Mouse (Mus musculus): ENCODE measurements at regions not wholly inside any gene's neighbourhood (a gene's known extent, or its start where the extent isn't known, plus 50 kb on each side); places are given as distances from the start of the nearest gene placed in this dataset.

DNA sequence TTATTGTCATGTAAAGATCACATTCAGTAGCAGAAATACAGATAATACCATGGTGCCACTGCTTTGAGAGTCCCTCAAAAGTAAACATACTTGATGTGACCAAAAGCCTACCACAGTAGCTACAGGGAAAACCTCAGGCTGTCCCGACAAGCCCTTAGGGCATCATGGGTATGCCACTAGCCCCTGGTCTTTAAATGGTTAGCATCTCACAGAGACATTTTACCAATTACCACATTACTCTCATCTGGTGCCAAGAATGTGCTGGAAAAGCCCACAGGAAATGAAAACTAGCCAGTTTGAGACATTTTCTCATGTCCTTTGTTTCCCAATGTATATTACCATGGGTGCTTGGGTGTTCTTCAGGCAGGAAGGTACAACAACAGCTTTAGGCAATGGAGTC, 439.3 kb upstream of the Pappa start:
- WGBS (ENCODE audit: insufficient replicate concordance) = 76% methylated on average over 1 of the region's 1 CpGs
- Histone ChIP-seq H3K27me3 (ENCODE audit: control insufficient read depth, insufficient read depth, low read length) (no peaks in the 10 kb centered on the region), H3K9me3 (replicated peaks; ENCODE audit: control insufficient read depth, low read length) (no peaks in the 10 kb centered on the region), H3K4me1 (ENCODE audit: control insufficient read depth, insufficient read depth, low read length) (no peaks in the 10 kb centered on the region), H3K4me3 (ENCODE audit: low read depth, low read length) (no peak overlapping the region), H3K36me3 (ENCODE audit: control insufficient read depth, insufficient read depth, low read length) (no peaks in the 10 kb centered on the region), H3K9ac (ENCODE audit: low read depth, low read length) (no peak overlapping the region), H3K27ac (ENCODE audit: low read depth, low read length) (no peak overlapping the region), H3K4me2 (no peak overlapping the region)
- no peak for ATAC-seq (replicated peaks; ENCODE audit: insufficient number of reproducible peaks, low FRiP score, low TSS enrichment)

DNA sequence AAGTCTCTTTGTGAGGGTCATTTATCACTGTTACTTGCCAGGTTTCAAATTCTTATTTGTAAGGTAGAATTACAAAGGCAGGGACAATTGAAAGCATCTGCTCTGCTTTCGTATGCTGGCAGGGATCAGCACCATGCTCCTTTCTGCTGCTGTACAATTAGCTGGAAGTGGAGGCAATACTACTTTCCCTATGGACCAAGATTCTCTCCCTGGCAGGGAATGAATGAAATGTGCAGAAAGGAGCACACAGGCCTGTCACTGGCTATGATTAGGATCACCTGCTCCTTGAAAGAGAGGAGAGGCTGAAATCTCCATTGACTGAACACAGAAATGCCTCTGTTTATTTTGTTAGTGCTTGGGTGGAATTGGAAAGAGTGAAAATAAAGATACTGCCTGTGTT, 427.8 kb upstream of the Pappa start:
- no peak overlapping the region for H3K9ac ChIP-seq (ENCODE audit: low read depth, low read length)
- 59% methylated on average over 1 of the region's 1 CpGs for WGBS (ENCODE audit: insufficient replicate concordance)
- H3K4me3 ChIP-seq (ENCODE audit: low read depth, low read length) = no peak overlapping the region
- no peaks in the 10 kb centered on the region for H3K36me3 ChIP-seq (ENCODE audit: control insufficient read depth, insufficient read depth, low read length)
- no peaks in the 10 kb centered on the region for H3K4me1 ChIP-seq (ENCODE audit: control insufficient read depth, insufficient read depth, low read length)
- ATAC-seq (replicated peaks; ENCODE audit: insufficient number of reproducible peaks, low FRiP score, low TSS enrichment) = no peak
- no peak overlapping the region for H3K27ac ChIP-seq (ENCODE audit: low read depth, low read length)
- H3K4me2 ChIP-seq = no peak overlapping the region
- H3K9me3 ChIP-seq (replicated peaks; ENCODE audit: control insufficient read depth, low read length) = no peaks in the 10 kb centered on the region
- H3K27me3 ChIP-seq (ENCODE audit: control insufficient read depth, insufficient read depth, low read length) = no peaks in the 10 kb centered on the region

DNA sequence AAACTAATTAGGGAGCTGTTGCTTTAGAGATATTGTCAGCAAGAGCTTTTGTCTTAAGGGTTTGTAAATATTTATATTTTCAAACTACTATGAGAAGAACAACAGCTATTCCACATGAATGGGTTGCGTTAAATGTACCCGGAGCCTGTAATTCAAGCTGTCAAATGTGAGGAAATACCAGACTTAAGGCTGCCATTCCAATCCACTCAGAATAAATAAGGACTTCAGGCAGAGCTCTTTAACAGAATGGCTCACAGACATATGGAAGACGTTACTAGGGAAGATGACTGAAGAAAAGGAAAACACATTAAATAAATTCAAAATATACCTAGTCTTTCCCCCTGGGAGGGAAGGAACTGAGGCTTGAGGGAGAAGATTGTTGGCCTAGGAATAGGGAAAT, 400.7 kb upstream of the Pappa start:
- no peak for ATAC-seq (replicated peaks; ENCODE audit: insufficient number of reproducible peaks, low FRiP score, low TSS enrichment)
- WGBS (ENCODE audit: insufficient replicate concordance) = 47% methylated on average over 3 of the region's 3 CpGs
- H3K4me3 ChIP-seq (ENCODE audit: low read depth, low read length) = no peak overlapping the region
- H3K9ac ChIP-seq (ENCODE audit: low read depth, low read length) = no peak overlapping the region
- no peaks in the 10 kb centered on the region for H3K27me3 ChIP-seq (ENCODE audit: control insufficient read depth, insufficient read depth, low read length)
- H3K9me3 ChIP-seq (replicated peaks; ENCODE audit: control insufficient read depth, low read length) = no peaks in the 10 kb centered on the region
- H3K4me1 ChIP-seq (ENCODE audit: control insufficient read depth, insufficient read depth, low read length) = no peaks in the 10 kb centered on the region
- no peak overlapping the region for H3K27ac ChIP-seq (ENCODE audit: low read depth, low read length)
- H3K36me3 ChIP-seq (ENCODE audit: control insufficient read depth, insufficient read depth, low read length) = no peaks in the 10 kb centered on the region
- no peak overlapping the region for H3K4me2 ChIP-seq

DNA sequence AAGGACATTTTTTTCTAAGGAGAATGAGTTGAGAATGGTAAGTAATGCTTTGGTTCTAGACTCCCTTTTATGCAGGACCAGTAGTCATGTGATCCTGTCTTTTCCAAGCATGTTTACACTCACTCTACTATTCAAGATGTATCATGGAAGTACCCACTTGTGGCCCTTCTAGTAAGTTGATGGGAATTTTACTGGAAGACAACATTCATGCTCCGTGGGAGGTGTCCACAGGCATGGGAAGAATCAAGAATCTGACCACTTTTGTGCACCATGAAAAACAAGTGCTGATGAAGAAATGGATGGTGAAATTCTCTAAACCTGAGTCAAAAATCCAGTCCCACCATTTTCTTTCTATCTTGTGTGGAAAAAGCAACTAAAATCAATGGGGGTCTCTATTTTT, 399.1 kb upstream of the Pappa start:
- no peak overlapping the region for H3K4me3 ChIP-seq (ENCODE audit: low read depth, low read length)
- H3K27me3 ChIP-seq (ENCODE audit: control insufficient read depth, insufficient read depth, low read length) = no peaks in the 10 kb centered on the region
- no peaks in the 10 kb centered on the region for H3K36me3 ChIP-seq (ENCODE audit: control insufficient read depth, insufficient read depth, low read length)
- no peak for ATAC-seq (replicated peaks; ENCODE audit: insufficient number of reproducible peaks, low FRiP score, low TSS enrichment)
- H3K27ac ChIP-seq (ENCODE audit: low read depth, low read length) = no peak overlapping the region
- no peak overlapping the region for H3K4me2 ChIP-seq
- WGBS (ENCODE audit: insufficient replicate concordance) = 54% methylated on average over 1 of the region's 1 CpGs
- H3K4me1 ChIP-seq (ENCODE audit: control insufficient read depth, insufficient read depth, low read length) = no peaks in the 10 kb centered on the region
- H3K9me3 ChIP-seq (replicated peaks; ENCODE audit: control insufficient read depth, low read length) = no peaks in the 10 kb centered on the region
- H3K9ac ChIP-seq (ENCODE audit: low read depth, low read length) = no peak overlapping the region

DNA sequence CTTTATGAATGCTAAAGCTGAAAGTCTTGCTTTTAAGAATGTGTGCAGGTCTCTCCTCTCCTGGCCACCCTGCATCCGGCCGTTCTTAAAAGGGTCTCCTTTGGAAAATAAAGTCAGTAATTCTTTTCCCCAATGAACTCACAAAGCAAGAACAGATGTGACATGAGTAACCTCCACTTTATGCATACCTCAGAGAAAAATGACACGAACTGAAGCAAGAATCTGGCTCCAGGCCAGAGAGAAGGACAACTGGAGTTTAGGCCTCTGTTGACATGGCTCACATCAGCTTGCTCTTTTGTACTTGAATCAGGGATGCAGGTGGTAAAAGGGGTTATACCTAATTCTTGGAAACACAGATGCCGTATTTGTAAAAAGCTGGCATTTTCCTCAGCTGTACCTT, 368.0 kb upstream of the Pappa start:
- no peak overlapping the region for H3K4me2 ChIP-seq
- H3K9ac ChIP-seq (ENCODE audit: low read depth, low read length) = no peak overlapping the region
- H3K9me3 ChIP-seq (replicated peaks; ENCODE audit: control insufficient read depth, low read length) = no peaks in the 10 kb centered on the region
- H3K27ac ChIP-seq (ENCODE audit: low read depth, low read length) = no peak overlapping the region
- 80% methylated on average over 4 of the region's 4 CpGs for WGBS (ENCODE audit: insufficient replicate concordance)
- H3K4me3 ChIP-seq (ENCODE audit: low read depth, low read length) = no peak overlapping the region
- H3K4me1 ChIP-seq (ENCODE audit: control insufficient read depth, insufficient read depth, low read length) = no peaks in the 10 kb centered on the region
- no peaks in the 10 kb centered on the region for H3K27me3 ChIP-seq (ENCODE audit: control insufficient read depth, insufficient read depth, low read length)
- no peaks in the 10 kb centered on the region for H3K36me3 ChIP-seq (ENCODE audit: control insufficient read depth, insufficient read depth, low read length)
- no peak for ATAC-seq (replicated peaks; ENCODE audit: insufficient number of reproducible peaks, low FRiP score, low TSS enrichment)

DNA sequence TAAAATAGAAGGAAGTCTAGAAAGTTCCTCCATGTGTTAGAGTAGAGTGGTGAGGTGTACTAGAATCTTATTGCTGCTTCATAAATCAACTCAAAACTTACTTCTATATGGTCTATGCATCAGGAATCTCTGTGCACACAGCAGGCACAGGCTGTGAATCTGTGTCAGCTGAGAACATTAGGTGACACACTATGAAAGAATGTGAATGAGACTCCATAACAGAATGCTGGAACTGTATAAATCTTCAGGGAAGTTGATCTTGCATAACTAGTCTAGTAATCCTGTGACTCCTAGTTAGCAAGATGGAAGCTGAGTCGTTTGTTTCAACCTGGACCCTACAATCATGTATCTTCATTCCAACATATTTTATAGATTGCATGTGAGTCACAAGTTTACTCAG, 355.4 kb upstream of the Pappa start:
- Histone ChIP-seq H3K4me2 (no peak overlapping the region), H3K9me3 (replicated peaks; ENCODE audit: control insufficient read depth, low read length) (no peaks in the 10 kb centered on the region), H3K9ac (ENCODE audit: low read depth, low read length) (no peak overlapping the region), H3K36me3 (ENCODE audit: control insufficient read depth, insufficient read depth, low read length) (no peaks in the 10 kb centered on the region), H3K4me3 (ENCODE audit: low read depth, low read length) (no peak overlapping the region), H3K27me3 (ENCODE audit: control insufficient read depth, insufficient read depth, low read length) (no peaks in the 10 kb centered on the region), H3K27ac (ENCODE audit: low read depth, low read length) (no peak overlapping the region), H3K4me1 (ENCODE audit: control insufficient read depth, insufficient read depth, low read length) (no peaks in the 10 kb centered on the region)
- WGBS (ENCODE audit: insufficient replicate concordance) = 71% methylated on average over 1 of the region's 1 CpGs
- ATAC-seq (replicated peaks; ENCODE audit: insufficient number of reproducible peaks, low FRiP score, low TSS enrichment) = no peak

DNA sequence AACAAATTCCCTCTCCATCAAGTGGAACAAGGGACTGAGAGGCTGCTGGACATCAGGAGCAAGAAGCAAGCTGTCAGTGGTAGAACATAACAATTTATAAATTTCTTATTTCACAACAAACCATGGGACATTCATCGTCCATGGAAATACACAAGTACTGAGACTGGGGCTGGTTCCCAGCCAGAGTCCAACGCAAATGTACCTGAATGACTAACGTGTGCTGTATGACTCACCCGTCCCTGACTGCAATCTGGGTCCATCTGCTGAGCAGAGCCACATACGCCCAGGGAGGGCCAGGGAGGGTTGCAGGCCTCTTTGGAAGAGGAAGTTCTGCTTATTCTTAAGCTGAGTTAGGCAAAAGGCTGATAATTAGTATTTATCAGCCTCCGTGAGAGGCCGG, 320.1 kb upstream of the Pappa start:
- ATAC-seq (replicated peaks; ENCODE audit: insufficient number of reproducible peaks, low FRiP score, low TSS enrichment) = no peak
- Histone ChIP-seq H3K27ac (ENCODE audit: low read depth, low read length) (no peak overlapping the region), H3K9me3 (replicated peaks; ENCODE audit: control insufficient read depth, low read length) (no peaks in the 10 kb centered on the region), H3K4me3 (ENCODE audit: low read depth, low read length) (no peak overlapping the region), H3K27me3 (ENCODE audit: control insufficient read depth, insufficient read depth, low read length) (no peaks in the 10 kb centered on the region), H3K9ac (ENCODE audit: low read depth, low read length) (no peak overlapping the region), H3K4me1 (ENCODE audit: control insufficient read depth, insufficient read depth, low read length) (no peaks in the 10 kb centered on the region), H3K36me3 (ENCODE audit: control insufficient read depth, insufficient read depth, low read length) (no peaks in the 10 kb centered on the region), H3K4me2 (no peak overlapping the region)
- 57% methylated on average over 7 of the region's 7 CpGs for WGBS (ENCODE audit: insufficient replicate concordance)

DNA sequence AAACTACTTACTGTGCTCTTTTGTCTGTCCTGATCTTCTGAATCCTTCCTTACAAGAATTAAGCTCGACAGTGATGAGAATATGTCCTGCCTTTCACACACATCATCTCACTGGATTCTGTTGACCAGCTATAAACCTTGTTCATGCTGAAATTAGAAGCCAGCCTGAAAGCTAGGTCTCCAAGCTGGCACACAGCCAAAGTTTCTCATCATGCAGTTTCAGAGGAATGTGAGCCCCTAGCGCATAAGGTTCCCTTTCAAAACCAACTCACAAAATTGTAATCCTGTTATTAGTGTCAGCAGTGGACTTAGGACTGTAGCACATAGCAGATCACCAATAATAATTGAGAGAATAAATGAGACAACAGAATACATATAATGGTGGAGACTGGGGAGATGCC, 319.0 kb upstream of the Pappa start:
- Histone ChIP-seq H3K9ac (ENCODE audit: low read depth, low read length) (no peak overlapping the region), H3K36me3 (ENCODE audit: control insufficient read depth, insufficient read depth, low read length) (no peaks in the 10 kb centered on the region), H3K27ac (ENCODE audit: low read depth, low read length) (no peak overlapping the region), H3K9me3 (replicated peaks; ENCODE audit: control insufficient read depth, low read length) (no peaks in the 10 kb centered on the region), H3K4me2 (no peak overlapping the region), H3K27me3 (ENCODE audit: control insufficient read depth, insufficient read depth, low read length) (no peaks in the 10 kb centered on the region), H3K4me1 (ENCODE audit: control insufficient read depth, insufficient read depth, low read length) (no peaks in the 10 kb centered on the region), H3K4me3 (ENCODE audit: low read depth, low read length) (no peak overlapping the region)
- ATAC-seq (replicated peaks; ENCODE audit: insufficient number of reproducible peaks, low FRiP score, low TSS enrichment) = no peak
- WGBS (ENCODE audit: insufficient replicate concordance) = 58% methylated on average over 2 of the region's 2 CpGs

DNA sequence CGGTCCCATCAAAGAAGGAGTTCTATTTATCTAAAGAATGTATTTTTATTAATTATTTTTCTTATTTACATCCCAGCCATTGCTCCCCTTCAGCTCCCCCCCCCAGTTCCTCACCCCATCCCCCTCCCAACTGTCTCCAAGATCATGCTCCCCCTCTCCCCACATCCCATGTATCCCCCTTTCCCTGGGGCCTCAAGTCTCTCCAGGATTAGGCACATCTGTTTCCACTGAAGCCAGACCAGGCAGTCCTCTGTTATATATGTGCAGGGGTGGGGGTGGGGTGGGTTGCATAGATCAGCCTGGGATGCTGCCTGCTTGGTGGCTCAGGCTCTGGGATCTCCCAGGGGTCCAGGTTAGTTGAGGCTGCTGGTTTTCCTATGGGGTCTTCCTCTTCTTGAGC, 316.8 kb upstream of the Pappa start:
- Histone ChIP-seq H3K4me3 (ENCODE audit: low read depth, low read length) (no peak overlapping the region), H3K27ac (ENCODE audit: low read depth, low read length) (no peak overlapping the region), H3K4me2 (no peak overlapping the region), H3K27me3 (ENCODE audit: control insufficient read depth, insufficient read depth, low read length) (no peaks in the 10 kb centered on the region), H3K36me3 (ENCODE audit: control insufficient read depth, insufficient read depth, low read length) (no peaks in the 10 kb centered on the region), H3K9me3 (replicated peaks; ENCODE audit: control insufficient read depth, low read length) (no peaks in the 10 kb centered on the region), H3K4me1 (ENCODE audit: control insufficient read depth, insufficient read depth, low read length) (no peaks in the 10 kb centered on the region), H3K9ac (ENCODE audit: low read depth, low read length) (no peak overlapping the region)
- ATAC-seq (replicated peaks; ENCODE audit: insufficient number of reproducible peaks, low FRiP score, low TSS enrichment) = no peak
- WGBS (ENCODE audit: insufficient replicate concordance) = 63% methylated on average over 1 of the region's 1 CpGs
